8 mouse cellular contexts compared by ENCODE assay signal in genomic region chr7:126779983-126780970, GRCm38 (mm10). TPM values are rescaled to one million over a fixed set of nuclear protein-coding genes. Genes with fewer than 3 reads are reported as not detected.
DNase-seq lines count a peak whose midpoint lies in the region; ATAC-seq and TF ChIP-seq lines count a peak whose summit lies in the region.

No protein-coding gene starts in this region.

- no peaks in the 10 kb centered on the region for H3K9me3 ChIP-seq in embryonic facial prominence, embryonic 11.5 days (replicated peaks; ENCODE audit: control insufficient read depth, low read length)
- no peaks in the 10 kb centered on the region for H3K9me3 ChIP-seq in stomach, embryonic 15.5 days

- ATAC-seq in embryonic facial prominence, embryonic 11.5 days (replicated peaks; ENCODE audit: insufficient number of reproducible peaks, low FRiP score, low TSS enrichment, low read depth): peak; percentile 71
- ATAC-seq in monocyte, adult 5-6 weeks (replicated peaks; ENCODE audit: insufficient number of reproducible peaks, low FRiP score, low TSS enrichment, poor library complexity, severe bottlenecking): peak; percentile 59
- peak; percentile 57 for ATAC-seq in stomach, embryonic 15.5 days (ENCODE audit: insufficient read depth, low FRiP score, low read depth)

- peak overlapping the region; percentile 34 for H3K4me3 ChIP-seq in embryonic facial prominence, embryonic 11.5 days (ENCODE audit: low read depth, low read length)
- H3K4me3 ChIP-seq in heart, adult 2 months: peak overlapping the region; percentile 49
- peak overlapping the region; percentile 35 for H3K4me3 ChIP-seq in kidney, adult 2 months (ENCODE audit: insufficient read depth, low read depth, low read length)
- H3K4me3 ChIP-seq in liver, adult 2 months (ENCODE audit: insufficient read depth, low read depth, low read length): 0 out of 2 replicates have a peak overlapping the region, but pooled peaks have one; percentile 3
- peak overlapping the region; percentile 46 for H3K4me3 ChIP-seq in stomach, embryonic 15.5 days (replicated peaks)

- H3K27ac ChIP-seq in embryonic facial prominence, embryonic 11.5 days (replicated peaks; ENCODE audit: low read depth, low read length): no peak overlapping the region
- H3K27ac ChIP-seq in heart, adult 2 months: peak overlapping the region; percentile 50
- peak overlapping the region; percentile 19; the same call in 1 of the 2 replicates for H3K27ac ChIP-seq in kidney, adult 2 months (ENCODE audit: insufficient read depth, low read depth, low read length)
- no peak overlapping the region for H3K27ac ChIP-seq in liver, adult 2 months (replicated peaks; ENCODE audit: insufficient read depth, low read depth, low read length)
- peak overlapping the region; percentile 60 for H3K27ac ChIP-seq in stomach, embryonic 15.5 days

- intact Hi-C loops in heart, adult 2 months (cut with DNase I): loop anchor here (2.0 to 5.0 kb wide), 2 partner anchors 19 to 82 kb away; partner anchors contain the start of genes Hirip3 and Ino80e

- TF ChIP-seq POLR2A in heart, adult 2 months (IDR thresholded peaks at IDR 0.05; ENCODE audit: insufficient read depth, low read depth, low read length): peak; percentile 64; the same call in 1 of the 2 replicates
- peak; percentile 60 for TF ChIP-seq POLR2A in kidney, adult 2 months (IDR thresholded peaks at IDR 0.05; ENCODE audit: low read depth, low read length)
- TF ChIP-seq POLR2A in liver, adult 2 months (IDR thresholded peaks at IDR 0.05; ENCODE audit: extremely low read depth, insufficient read depth, low read length): 0 out of 2 replicates have a peak, but pooled peaks have one; percentile 7

- TF ChIP-seq CTCF in heart, adult 2 months (IDR thresholded peaks at IDR 0.05): peak; percentile 99
- TF ChIP-seq CTCF in kidney, adult 2 months (conservative IDR thresholded peaks at IDR 0.05; ENCODE audit: insufficient read depth, insufficient read length, low read depth, low read length): peak; percentile 80
- TF ChIP-seq CTCF in liver, adult 2 months (IDR thresholded peaks at IDR 0.05; ENCODE audit: low read depth, low read length): peak; percentile 92

- H3K36me3 ChIP-seq in embryonic facial prominence, embryonic 11.5 days (replicated peaks; ENCODE audit: control insufficient read depth, insufficient read depth, low read depth, low read length): peaks cover 5% of the 10 kb centered on the region
- peaks cover 5% of the 10 kb centered on the region for H3K36me3 ChIP-seq in heart, adult 2 months (ENCODE audit: control insufficient read depth, insufficient read depth, low read length)
- H3K36me3 ChIP-seq in kidney, adult 2 months (ENCODE audit: control insufficient read depth, insufficient read depth, low read length): no peaks in the 10 kb centered on the region; the same call in 1 of the 2 replicates
- peaks cover 1% of the 10 kb centered on the region for H3K36me3 ChIP-seq in liver, adult 2 months (ENCODE audit: control insufficient read depth, insufficient read depth, low read length)
- peaks cover 10% of the 10 kb centered on the region; the same call in 1 of the 2 replicates for H3K36me3 ChIP-seq in stomach, embryonic 15.5 days

- H3K4me1 ChIP-seq in embryonic facial prominence, embryonic 11.5 days (ENCODE audit: control insufficient read depth, insufficient read depth, low read length): peaks cover 7% of the 10 kb centered on the region
- peaks cover 12% of the 10 kb centered on the region for H3K4me1 ChIP-seq in heart, adult 2 months (ENCODE audit: control insufficient read depth, insufficient read depth, low read length)
- H3K4me1 ChIP-seq in kidney, adult 2 months (ENCODE audit: control insufficient read depth, insufficient read depth, low read length): peaks cover 22% of the 10 kb centered on the region; the same call in 1 of the 2 replicates
- H3K4me1 ChIP-seq in liver, adult 2 months (ENCODE audit: control insufficient read depth, insufficient read depth, low read length): peaks cover 32% of the 10 kb centered on the region
- peaks cover 43% of the 10 kb centered on the region for H3K4me1 ChIP-seq in stomach, embryonic 15.5 days

- peak overlapping the region; percentile 79 for H3K4me2 ChIP-seq in embryonic facial prominence, embryonic 11.5 days (ENCODE audit: low read depth, low read length)
- peak overlapping the region; percentile 89 for H3K4me2 ChIP-seq in stomach, embryonic 15.5 days

- no peaks in the 10 kb centered on the region for H3K27me3 ChIP-seq in embryonic facial prominence, embryonic 11.5 days (ENCODE audit: control insufficient read depth, insufficient read depth, low read length)
- no peaks in the 10 kb centered on the region for H3K27me3 ChIP-seq in heart, adult 2 months (ENCODE audit: control insufficient read depth, insufficient read depth, low read length)
- H3K27me3 ChIP-seq in kidney, adult 2 months (replicated peaks; ENCODE audit: control insufficient read depth, insufficient read depth, low read length): no peaks in the 10 kb centered on the region
- H3K27me3 ChIP-seq in liver, adult 2 months (ENCODE audit: control insufficient read depth, insufficient read depth, low read length): no peaks in the 10 kb centered on the region
- no peaks in the 10 kb centered on the region for H3K27me3 ChIP-seq in stomach, embryonic 15.5 days (replicated peaks)

- peaks cover 5% of the 10 kb centered on the region for H3K79me2 ChIP-seq in heart, adult 2 months (replicated peaks; ENCODE audit: control insufficient read depth, insufficient read depth, low read length)
- peaks cover 6% of the 10 kb centered on the region; the same call in 1 of the 2 replicates for H3K79me2 ChIP-seq in liver, adult 2 months (ENCODE audit: control insufficient read depth, insufficient read depth, low read length)

- WGBS in embryonic facial prominence, embryonic 11.5 days: 2% methylated on average over 21 of the region's 21 CpGs
- WGBS in heart, adult 2 months: 6% methylated on average over 21 of the region's 21 CpGs
- 3% methylated on average over 21 of the region's 21 CpGs for WGBS in kidney, adult 2 months
- 6% methylated on average over 21 of the region's 21 CpGs for WGBS in liver, adult 2 months
- under 1% methylated on average over 21 of the region's 21 CpGs for WGBS in stomach, embryonic 15.5 days

- peak overlapping the region; percentile 58 for H3K9ac ChIP-seq in embryonic facial prominence, embryonic 11.5 days (replicated peaks; ENCODE audit: low read length)
- H3K9ac ChIP-seq in heart, adult 2 months (ENCODE audit: low read depth, low read length): peak overlapping the region; percentile 36
- H3K9ac ChIP-seq in liver, adult 2 months (ENCODE audit: low read depth, low read length): peak overlapping the region; percentile 31
- peak overlapping the region; percentile 24 for H3K9ac ChIP-seq in stomach, embryonic 15.5 days

- peak; percentile 87 for DNase-seq in A20 (ENCODE audit: low read depth, low spot score)
- DNase-seq in adrenal gland, postnatal 10 days: peak; percentile 95
- peak; percentile 94 for DNase-seq in embryonic facial prominence, embryonic 11.5 days (ENCODE audit: low spot score)
- peak; percentile 85 to 87 for DNase-seq in heart, adult 2 months
- DNase-seq in kidney, adult 2 months: peak; percentile 90
- peak; percentile 63 for DNase-seq in liver, adult 2 months (ENCODE audit: extremely low read depth, low read depth, low spot score)

- TF ChIP-seq EP300 in heart, adult 2 months (IDR thresholded peaks at IDR 0.05; ENCODE audit: insufficient read depth, low read depth, low read length): peak; percentile 52; the same call in 1 of the 2 replicates

RNA-seq across cellular contexts. Expression of gene Tbx6, which starts 1.0 kb away (rescaled TPM):
- 1 to 10 TPM in 1 of 2 experiments, under 1 TPM in 1; 0.60 to 1.2 TPM for total RNA-seq in adrenal gland, postnatal 10 days (2021)
- 0.18 and 0.27 TPM in 2 replicates for polyA plus RNA-seq in embryonic facial prominence, embryonic 11.5 days (2014; fragmentation: Nextera tagmentation; extraction: Ambion mirVana)
- total RNA-seq in heart, adult 2 months (2021): under 1 TPM; 0.44 to 0.66 TPM
- polyA plus RNA-seq in heart, adult 2 months (2012; rRNA removed): 2.3 and 2.9 TPM in 2 replicates
- polyA plus RNA-seq in kidney, adult 2 months (2012; rRNA removed): 2.1 and 2.2 TPM in 2 replicates
- 0.13 and 0.18 TPM in 2 replicates for total RNA-seq in liver, adult 2 months (2014; rRNA removed)
- 0.71 and 1.1 TPM in 2 replicates for polyA plus RNA-seq in liver, adult 2 months (2012; rRNA removed)
- 2.0 to 3.8 TPM (median 2.2 TPM) in 3 replicates for total RNA-seq in monocyte, adult 5-6 weeks (2017)
- 0.46 and 0.66 TPM in 2 replicates for polyA plus RNA-seq in stomach, embryonic 15.5 days (2015; fragmentation: Nextera tagmentation; extraction: Ambion mirVana)

RNA-seq across cellular contexts. Expression of gene Ypel3, which starts 3.5 kb away (rescaled TPM):
- total RNA-seq in adrenal gland, postnatal 10 days (2021): 100 to 1,000 TPM; 140 to 147 TPM
- 89.1 and 109 TPM in 2 replicates for polyA plus RNA-seq in embryonic facial prominence, embryonic 11.5 days (2014; fragmentation: Nextera tagmentation; extraction: Ambion mirVana)
- 10 to 100 TPM; 60.2 to 89.9 TPM for total RNA-seq in heart, adult 2 months (2021)
- polyA plus RNA-seq in heart, adult 2 months (2012; rRNA removed): 115 and 144 TPM in 2 replicates
- 290 and 371 TPM in 2 replicates for polyA plus RNA-seq in kidney, adult 2 months (2012; rRNA removed)
- 26.4 and 35.2 TPM in 2 replicates for total RNA-seq in liver, adult 2 months (2014; rRNA removed)
- 119 and 144 TPM in 2 replicates for polyA plus RNA-seq in liver, adult 2 months (2012; rRNA removed)
- 139 to 175 TPM (median 161 TPM) in 3 replicates for total RNA-seq in monocyte, adult 5-6 weeks (2017)
- polyA plus RNA-seq in stomach, embryonic 15.5 days (2015; fragmentation: Nextera tagmentation; extraction: Ambion mirVana): 81.9 and 93.0 TPM in 2 replicates

RNA-seq across cellular contexts. Expression of gene Ppp4c, which starts 12.0 kb away (rescaled TPM):
- total RNA-seq in adrenal gland, postnatal 10 days (2021): 100 to 1,000 TPM; 103 to 107 TPM
- polyA plus RNA-seq in embryonic facial prominence, embryonic 11.5 days (2014; fragmentation: Nextera tagmentation; extraction: Ambion mirVana): 374 and 401 TPM in 2 replicates
- total RNA-seq in heart, adult 2 months (2021): 10 to 100 TPM; 31.8 to 31.9 TPM
- 65.6 and 99.5 TPM in 2 replicates for polyA plus RNA-seq in heart, adult 2 months (2012; rRNA removed)
- 135 and 145 TPM in 2 replicates for polyA plus RNA-seq in kidney, adult 2 months (2012; rRNA removed)
- 45.8 and 52.8 TPM in 2 replicates for total RNA-seq in liver, adult 2 months (2014; rRNA removed)
- 81.2 and 97.2 TPM in 2 replicates for polyA plus RNA-seq in liver, adult 2 months (2012; rRNA removed)
- total RNA-seq in monocyte, adult 5-6 weeks (2017): 235 to 253 TPM (median 240 TPM) in 3 replicates
- 237 and 240 TPM in 2 replicates for polyA plus RNA-seq in stomach, embryonic 15.5 days (2015; fragmentation: Nextera tagmentation; extraction: Ambion mirVana)

RNA-seq across cellular contexts. Expression of gene Gdpd3, which starts 14.1 kb away (rescaled TPM):
- total RNA-seq in adrenal gland, postnatal 10 days (2021): 1 to 10 TPM; 3.4 to 8.6 TPM
- polyA plus RNA-seq in embryonic facial prominence, embryonic 11.5 days (2014; fragmentation: Nextera tagmentation; extraction: Ambion mirVana): 0.60 and 1.3 TPM in 2 replicates
- total RNA-seq in heart, adult 2 months (2021): 1 to 10 TPM; 1.3 TPM
- polyA plus RNA-seq in heart, adult 2 months (2012; rRNA removed): 4.3 and 75.7 TPM in 2 replicates
- 58.2 and 61.4 TPM in 2 replicates for polyA plus RNA-seq in kidney, adult 2 months (2012; rRNA removed)
- 0.46 and 2.3 TPM in 2 replicates for total RNA-seq in liver, adult 2 months (2014; rRNA removed)
- polyA plus RNA-seq in liver, adult 2 months (2012; rRNA removed): 8.0 and 9.0 TPM in 2 replicates
- total RNA-seq in monocyte, adult 5-6 weeks (2017): 18.3 to 26.4 TPM (median 23.7 TPM) in 3 replicates
- 3.1 and 3.3 TPM in 2 replicates for polyA plus RNA-seq in stomach, embryonic 15.5 days (2015; fragmentation: Nextera tagmentation; extraction: Ambion mirVana)

RNA-seq across cellular contexts. Expression of gene Fam57b, which starts 17.2 kb away (rescaled TPM):
- total RNA-seq in adrenal gland, postnatal 10 days (2021): 10 to 100 TPM; 29.0 to 36.1 TPM
- 2.4 and 2.5 TPM in 2 replicates for polyA plus RNA-seq in embryonic facial prominence, embryonic 11.5 days (2014; fragmentation: Nextera tagmentation; extraction: Ambion mirVana)
- total RNA-seq in heart, adult 2 months (2021): 1 to 10 TPM; 7.4 to 8.8 TPM
- polyA plus RNA-seq in heart, adult 2 months (2012; rRNA removed): 9.0 and 12.8 TPM in 2 replicates
- polyA plus RNA-seq in kidney, adult 2 months (2012; rRNA removed): 4.2 and 6.3 TPM in 2 replicates
- total RNA-seq in liver, adult 2 months (2014; rRNA removed): not detected in 2 replicates
- 0.06 and 0.44 TPM in 2 replicates for polyA plus RNA-seq in liver, adult 2 months (2012; rRNA removed)
- 12.6 TPM in 1 of 3 replicates, not detected in the others for total RNA-seq in monocyte, adult 5-6 weeks (2017)
- 0.73 and 0.74 TPM in 2 replicates for polyA plus RNA-seq in stomach, embryonic 15.5 days (2015; fragmentation: Nextera tagmentation; extraction: Ambion mirVana)

Comparison
In these comparisons a context has a peak if more than half of its experiments do, and no peak if none do; other contexts are left out.
1. H3K27ac ChIP-seq: peak in heart, adult 2 months (single experiment), kidney, adult 2 months (single experiment) and stomach, embryonic 15.5 days (single experiment); none in embryonic facial prominence, embryonic 11.5 days (single experiment) and liver, adult 2 months (single experiment).
2. POLR2A ChIP-seq: peak in every context shown above with its lines; median percentile 64 in heart, adult 2 months; 60 in kidney, adult 2 months; 7 in liver, adult 2 months.
3. Peak in every context shown above with its lines, with median percentiles within 50 percentile points of each other: DNase-seq, ATAC-seq, H3K4me3 ChIP-seq, H3K9ac ChIP-seq and CTCF ChIP-seq.